Mouse (Mus musculus): ENCODE results near the gene Ryk. TPM values are rescaled to one million over a fixed set of nuclear protein-coding genes. Genes with fewer than 3 reads are reported as not detected.
A peak's percentile ranks its signal among the peaks of the same experiment; 100 is the strongest.

The Ryk gene
- polyA plus RNA-seq, 2 experiments: 4.9 to 10.8 TPM

- H3K27me3 ChIP-seq (ENCODE audit: control insufficient read depth, insufficient read depth, low read length): no peaks in the 10 kb centered on the region
- H3K4me1 ChIP-seq (replicated peaks; ENCODE audit: control insufficient read depth in 2 of 2, insufficient read depth in 2 of 2, low read length in 1 of 2): peaks cover 0 to 3% of the 10 kb centered on the region in 2 experiments; a peak in 2 of 4 replicates
- no peaks in the 10 kb centered on the region for H3K9me3 ChIP-seq (ENCODE audit: control insufficient read depth, low read length)
- WGBS (ENCODE audit: insufficient replicate concordance): 70% methylated on average over 11 of the region's 11 CpGs
- no peak for TF ChIP-seq CTCF (IDR thresholded peaks at IDR 0.05; ENCODE audit: low read depth)
- no peak for ATAC-seq (ENCODE audit: insufficient read depth)
- no peak overlapping the region for H3K9ac ChIP-seq (replicated peaks)
- H3K4me2 ChIP-seq (ENCODE audit: low read depth): no peak overlapping the region
- DNase-seq (ENCODE audit: low read depth in 3 of 3, low spot score in 3 of 3): no peak
- H3K36me3 ChIP-seq (replicated peaks; ENCODE audit: control insufficient read depth, insufficient read depth, low read depth): no peaks in the 10 kb centered on the region
- H3K4me3 ChIP-seq (ENCODE audit: insufficient read depth in 1 of 2, low read depth in 2 of 2, low read length in 2 of 2): no peak overlapping the region
- H3K27ac ChIP-seq: no peak overlapping the region
Measured at GRCm38 (mm10) chr9:102923836-102924235, 89.1 kb downstream of the Ryk start.

GRCm38 (mm10) chr9:102924627-102925316 is 90.1 kb downstream of the Ryk start:
- 29% methylated on average over 15 of the region's 15 CpGs for WGBS (ENCODE audit: insufficient replicate concordance)
- Histone ChIP-seq H3K9ac (replicated peaks) (no peak overlapping the region), H3K9me3 (ENCODE audit: control insufficient read depth, low read length) (no peaks in the 10 kb centered on the region), H3K4me1 (replicated peaks; ENCODE audit: control insufficient read depth in 2 of 2, insufficient read depth in 2 of 2, low read length in 1 of 2) (peaks cover 0 to 3% of the 10 kb centered on the region in 2 experiments; a peak in 2 of 4 replicates), H3K27ac (no peak overlapping the region), H3K4me2 (ENCODE audit: low read depth) (no peak overlapping the region), H3K27me3 (ENCODE audit: control insufficient read depth, insufficient read depth, low read length) (no peaks in the 10 kb centered on the region), H3K36me3 (replicated peaks; ENCODE audit: control insufficient read depth, insufficient read depth, low read depth) (no peaks in the 10 kb centered on the region), H3K4me3 (ENCODE audit: insufficient read depth in 1 of 2, low read depth in 2 of 2, low read length in 2 of 2) (no peak overlapping the region)
- ATAC-seq (ENCODE audit: insufficient read depth) (no peak), DNase-seq (ENCODE audit: low read depth in 3 of 3, low spot score in 3 of 3) (peak in 1 of 3 experiments; percentile 24)
- TF ChIP-seq EP300 (IDR thresholded peaks at IDR 0.05; ENCODE audit: low read depth): no peak
- no peak for TF ChIP-seq CTCF (IDR thresholded peaks at IDR 0.05; ENCODE audit: low read depth)

DNA sequence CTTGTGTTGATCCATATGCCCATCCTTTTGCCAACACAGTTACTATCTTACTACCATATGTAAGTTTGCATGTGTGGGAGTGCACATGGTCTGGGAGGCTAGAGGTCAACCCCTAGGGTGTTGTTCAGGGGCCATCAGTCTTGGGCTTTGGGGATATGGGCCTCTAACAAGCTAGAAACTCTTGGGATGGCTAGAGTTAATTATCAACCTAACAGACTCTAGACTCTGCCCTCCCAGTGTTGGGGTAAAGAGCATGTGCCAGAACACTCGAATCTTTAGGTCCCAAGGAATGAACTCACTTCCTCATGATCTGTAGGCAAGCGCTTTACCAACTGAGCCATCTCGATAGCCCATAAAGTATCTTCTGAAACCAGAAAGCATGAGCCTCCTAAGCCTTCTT is 91.4 kb downstream of the Ryk start:
- WGBS (ENCODE audit: insufficient replicate concordance): 70% methylated on average over 3 of the region's 3 CpGs
- no peak for DNase-seq (ENCODE audit: low read depth in 3 of 3, low spot score in 3 of 3)
- TF ChIP-seq CTCF (IDR thresholded peaks at IDR 0.05; ENCODE audit: low read depth) (no peak), EP300 (IDR thresholded peaks at IDR 0.05; ENCODE audit: low read depth) (no peak)

GRCm38 (mm10) chr9:102929776-102930175 is 95.1 kb downstream of the Ryk start:
- H3K9me3 ChIP-seq (ENCODE audit: control insufficient read depth, low read length): no peaks in the 10 kb centered on the region
- ATAC-seq (ENCODE audit: insufficient read depth): no peak
- no peak overlapping the region for H3K27ac ChIP-seq
- H3K9ac ChIP-seq (replicated peaks): no peak overlapping the region
- WGBS (ENCODE audit: insufficient replicate concordance): 81% methylated on average over 6 of the region's 6 CpGs
- H3K4me2 ChIP-seq (ENCODE audit: low read depth): no peak overlapping the region
- H3K4me1 ChIP-seq (replicated peaks; ENCODE audit: control insufficient read depth in 2 of 2, insufficient read depth in 2 of 2, low read length in 1 of 2): peaks cover 10 to 13% of the 10 kb centered on the region in 2 experiments
- no peak for TF ChIP-seq CTCF (IDR thresholded peaks at IDR 0.05; ENCODE audit: low read depth)
- no peak for TF ChIP-seq EP300 (IDR thresholded peaks at IDR 0.05; ENCODE audit: low read depth)
- H3K27me3 ChIP-seq (ENCODE audit: control insufficient read depth, insufficient read depth, low read length): no peaks in the 10 kb centered on the region
- no peak for DNase-seq (ENCODE audit: low read depth in 3 of 3, low spot score in 3 of 3)
- no peak overlapping the region for H3K4me3 ChIP-seq (ENCODE audit: insufficient read depth in 1 of 2, low read depth in 2 of 2, low read length in 2 of 2)
- H3K36me3 ChIP-seq (replicated peaks; ENCODE audit: control insufficient read depth, insufficient read depth, low read depth): no peaks in the 10 kb centered on the region

More for the DNA sequence above, 91.4 kb downstream of the Ryk start:
- Histone ChIP-seq H3K27ac (no peak overlapping the region), H3K4me3 (ENCODE audit: insufficient read depth in 1 of 2, low read depth in 2 of 2, low read length in 2 of 2) (no peak overlapping the region), H3K4me2 (ENCODE audit: low read depth) (no peak overlapping the region), H3K9ac (replicated peaks) (no peak overlapping the region), H3K4me1 (replicated peaks; ENCODE audit: control insufficient read depth in 2 of 2, insufficient read depth in 2 of 2, low read length in 1 of 2) (peaks cover 0 to 3% of the 10 kb centered on the region in 2 experiments; a peak in 2 of 4 replicates), H3K36me3 (replicated peaks; ENCODE audit: control insufficient read depth, insufficient read depth, low read depth) (no peaks in the 10 kb centered on the region), H3K27me3 (ENCODE audit: control insufficient read depth, insufficient read depth, low read length) (no peaks in the 10 kb centered on the region), H3K9me3 (ENCODE audit: control insufficient read depth, low read length) (no peaks in the 10 kb centered on the region)
- no peak for ATAC-seq (ENCODE audit: insufficient read depth)

- H3K4me2 ChIP-seq (ENCODE audit: low read depth): peak overlapping the region; percentile 60
- ATAC-seq (ENCODE audit: insufficient read depth): peak; percentile 82
- WGBS (ENCODE audit: insufficient replicate concordance): 34% methylated on average over 20 of the region's 20 CpGs
- peak; percentile 48 to 59 (median 51) for DNase-seq (ENCODE audit: low read depth in 3 of 3, low spot score in 3 of 3)
- TF ChIP-seq EP300 (IDR thresholded peaks at IDR 0.05; ENCODE audit: low read depth) (0 out of 2 replicates have a peak, but pooled peaks have one; percentile 13), CTCF (IDR thresholded peaks at IDR 0.05; ENCODE audit: low read depth) (no peak)
- no peaks in the 10 kb centered on the region for H3K36me3 ChIP-seq (replicated peaks; ENCODE audit: control insufficient read depth, insufficient read depth, low read depth)
- no peak overlapping the region; the same call in 1 of the 2 replicates for H3K9ac ChIP-seq (replicated peaks)
- H3K4me3 ChIP-seq (ENCODE audit: insufficient read depth in 1 of 2, low read depth in 2 of 2, low read length in 2 of 2): peak overlapping the region; percentile 38 to 60
- peaks cover 10 to 11% of the 10 kb centered on the region in 2 experiments for H3K4me1 ChIP-seq (replicated peaks; ENCODE audit: control insufficient read depth in 2 of 2, insufficient read depth in 2 of 2, low read length in 1 of 2)
- no peak overlapping the region for H3K27ac ChIP-seq
- no peaks in the 10 kb centered on the region for H3K27me3 ChIP-seq (ENCODE audit: control insufficient read depth, insufficient read depth, low read length)
- no peaks in the 10 kb centered on the region for H3K9me3 ChIP-seq (ENCODE audit: control insufficient read depth, low read length)
Measured at GRCm38 (mm10) chr9:102933925-102934721, 99.4 kb downstream of the Ryk start.

All from liver, embryonic 14.5 days (tissue).